Mouse (Mus musculus): Measurements from ENCODE around the gene Wdr83os.

GRCm38 (mm10) chr8:85084633-85085032 is 4.1 kb downstream of the Wdr83os start:
- no peak for TF ChIP-seq POLR2A (IDR thresholded peaks at IDR 0.05; ENCODE audit: low read depth, low read length)
- TF ChIP-seq GABPA (IDR thresholded peaks at IDR 0.05; ENCODE audit: insufficient replicate concordance, low read depth, low read length) = no peak
- no peak for TF ChIP-seq EP300 (IDR thresholded peaks at IDR 0.05; ENCODE audit: low read length)
- no peak for TF ChIP-seq MAFK (IDR thresholded peaks at IDR 0.05; ENCODE audit: insufficient replicate concordance, low read length)
- no peak for TF ChIP-seq SIN3A (IDR thresholded peaks at IDR 0.05; ENCODE audit: low read length)
